Mouse (Mus musculus) CH12.LX (cell line): ENCODE data around the gene Zfp423.

ENCODE experiments used
- CHD1 ChIP-seq: IDR thresholded peaks from 2 replicates; pipeline ENCODE4 v1.6.1; 2012; ENCODE audit warnings: low read depth, low read length, improper control_type of control experiment, inconsistent platforms
- CTCF ChIP-seq, 2 experiments: IDR thresholded peaks in 1 of 2; conservative IDR thresholded peaks in 1 of 2; 2 replicates each; pipeline ENCODE4 v1.5.1; 2011 to 2012; ENCODE audit warnings: low read depth in 2 of 2, low read length in 2 of 2, improper control_type of control experiment in 1 of 2, inconsistent platforms in 1 of 2, mild to moderate bottlenecking in 1 of 2, moderate library complexity in 1 of 2
- E2F4 ChIP-seq: IDR thresholded peaks from 2 replicates; pipeline ENCODE4 v1.6.1; 2011; ENCODE audit warnings: low read depth, low read length, improper control_type of control experiment; ENCODE audit not compliant: insufficient replicate concordance
- POLR2A ChIP-seq: IDR thresholded peaks from 2 replicates; pipeline ENCODE4 v1.6.1; 2011; ENCODE audit warnings: low read depth, mild to moderate bottlenecking, improper control_type of control experiment, low read length
- SMC3 ChIP-seq: IDR thresholded peaks from 2 replicates; pipeline ENCODE4 v1.6.1; 2011; ENCODE audit warnings: low read depth, low read length, improper control_type of control experiment
- ZC3H11A ChIP-seq: IDR thresholded peaks from 2 replicates; pipeline ENCODE4 v1.6.1; 2012; ENCODE audit warnings: low read depth, mild to moderate bottlenecking, inconsistent platforms, low read length, improper control_type of control experiment

DNA sequence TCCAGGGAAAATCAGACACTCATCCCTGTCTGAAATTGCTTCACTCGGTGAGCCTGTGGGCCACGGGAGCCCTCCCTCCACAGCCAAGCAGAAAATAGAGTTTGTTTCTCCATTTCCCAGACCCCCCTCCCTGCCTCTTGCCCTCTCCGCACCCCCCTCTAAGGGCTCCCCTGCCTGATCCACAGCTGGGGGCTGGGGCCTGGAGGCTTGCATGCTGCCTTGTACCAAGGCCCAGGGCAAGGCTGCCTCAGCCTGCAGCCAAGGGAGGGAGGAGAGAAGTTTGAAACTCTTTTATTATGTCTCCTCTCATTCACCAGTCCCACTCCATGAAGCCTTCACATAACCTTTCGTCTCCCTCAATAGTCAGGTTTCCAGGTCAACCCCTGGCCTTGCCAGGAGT is 224.5 kb downstream of the Zfp423 start:
- TF ChIP-seq POLR2A: no peak
- no peak for TF ChIP-seq ZC3H11A
- no peak for TF ChIP-seq CTCF (conservative IDR thresholded peaks at IDR 0.05 in 1 of 2, IDR thresholded peaks at IDR 0.05 in 1 of 2; ENCODE audit: low read depth in 2 of 2, low read length in 2 of 2)
- TF ChIP-seq CHD1: no peak
- no peak for TF ChIP-seq E2F4
- TF ChIP-seq SMC3: no peak
